ENCODE assay signal across 8 mouse cellular contexts in genomic region chr10:58447280-58447781, GRCm38 (mm10). TPM values are rescaled to one million over a fixed set of nuclear protein-coding genes. Genes with fewer than 3 reads are reported as not detected.
DNase-seq lines count a peak whose midpoint lies in the region; ATAC-seq and TF ChIP-seq lines count a peak whose summit lies in the region.

No protein-coding gene starts in this region.

- H3K27ac ChIP-seq in layer of hippocampus, adult 2 months = peak overlapping the region; percentile 99
- peak overlapping the region; percentile 91 for H3K27ac ChIP-seq in limb, embryonic 11.5 days (replicated peaks; ENCODE audit: low read depth, low read length)
- H3K27ac ChIP-seq in midbrain, postnatal 0 days (ENCODE audit: low read depth, low read length) = peak overlapping the region; percentile 96

- H3K9me3 ChIP-seq in limb, embryonic 11.5 days (ENCODE audit: control insufficient read depth, low read length) = no peaks in the 10 kb centered on the region
- no peaks in the 10 kb centered on the region for H3K9me3 ChIP-seq in midbrain, postnatal 0 days (ENCODE audit: low read length)

- no peak for DNase-seq in layer of hippocampus, adult 2 months (ENCODE audit: low spot score in 2 of 2)
- DNase-seq in layer of hippocampus, adult 9-10 months (ENCODE audit: low spot score) = no peak
- DNase-seq in MEL-GATA-1-ER (ENCODE audit: extremely low read depth, low read depth) = peak; percentile 40
- DNase-seq in limb, embryonic 11.5 days (ENCODE audit: low spot score) = no peak
- peak; percentile 13 for DNase-seq in midbrain, postnatal 0 days (ENCODE audit: low spot score)
- DNase-seq in adrenal gland, postnatal 25 days = no peak
- DNase-seq in left cerebral cortex, adult 18-20 months (ENCODE audit: low spot score in 2 of 2) = no peak

- H3K4me2 ChIP-seq in limb, embryonic 11.5 days (ENCODE audit: low read depth, severe bottlenecking) = peak overlapping the region; percentile 49
- peak overlapping the region; percentile 58 for H3K4me2 ChIP-seq in midbrain, postnatal 0 days (ENCODE audit: low read depth, low read length, poor library complexity, severe bottlenecking)

- no peaks in the 10 kb centered on the region for H3K36me3 ChIP-seq in limb, embryonic 11.5 days (ENCODE audit: control insufficient read depth, insufficient read depth, low read length)
- H3K36me3 ChIP-seq in midbrain, postnatal 0 days (ENCODE audit: insufficient read depth, low read length) = no peaks in the 10 kb centered on the region

- TF ChIP-seq CTCF in layer of hippocampus, adult 2 months (conservative IDR thresholded peaks at IDR 0.05) = no peak
- TF ChIP-seq CTCF in midbrain, postnatal 0 days (IDR thresholded peaks at IDR 0.05) = no peak; the same call in 1 of the 2 replicates

- peak overlapping the region; percentile 95 for H3K4me3 ChIP-seq in layer of hippocampus, adult 2 months
- H3K4me3 ChIP-seq in limb, embryonic 11.5 days (ENCODE audit: low read depth, low read length) = peak overlapping the region; percentile 98
- peak overlapping the region; percentile 90 for H3K4me3 ChIP-seq in midbrain, postnatal 0 days (ENCODE audit: low read depth, low read length)

- peak; percentile 23 for ATAC-seq in erythroid progenitor cell, adult 5-6 weeks (replicated peaks; ENCODE audit: low FRiP score, poor library complexity, severe bottlenecking)
- ATAC-seq in limb, embryonic 11.5 days (ENCODE audit: insufficient number of reproducible peaks, low FRiP score, low TSS enrichment, low read depth) = 0 out of 2 replicates have a peak, but pooled peaks have one; percentile 41
- ATAC-seq in midbrain, postnatal 0 days (ENCODE audit: low FRiP score) = peak; percentile 51; the same call in 1 of the 2 replicates

- WGBS in limb, embryonic 11.5 days = 1% methylated on average over 31 of the region's 32 CpGs
- under 1% methylated on average over 30 of the region's 32 CpGs for WGBS in midbrain, postnatal 0 days

- peak overlapping the region; percentile 94 for H3K9ac ChIP-seq in limb, embryonic 11.5 days (ENCODE audit: low read length)
- peak overlapping the region; percentile 95 for H3K9ac ChIP-seq in midbrain, postnatal 0 days (replicated peaks; ENCODE audit: low read length, poor library complexity, severe bottlenecking)

- H3K27me3 ChIP-seq in limb, embryonic 11.5 days (ENCODE audit: control insufficient read depth, insufficient read depth, low read length) = no peaks in the 10 kb centered on the region
- no peaks in the 10 kb centered on the region for H3K27me3 ChIP-seq in midbrain, postnatal 0 days (ENCODE audit: insufficient read depth, low read length)

- no peaks in the 10 kb centered on the region for H3K4me1 ChIP-seq in limb, embryonic 11.5 days (ENCODE audit: control insufficient read depth, insufficient read depth, low read length)
- H3K4me1 ChIP-seq in midbrain, postnatal 0 days (ENCODE audit: insufficient read depth, low read length) = no peaks in the 10 kb centered on the region

RNA-seq across cellular contexts. Expression of gene Ranbp2, which starts 0.6 kb away (rescaled TPM):
- total RNA-seq in layer of hippocampus, adult 2 months (2021) = 10 to 100 TPM; 78.2 to 81.5 TPM
- total RNA-seq in erythroid progenitor cell, adult 5-6 weeks (2015; ENCODE audit: low replicate concordance) = 126 and 148 TPM in 2 replicates
- 169 and 178 TPM in 2 replicates for total RNA-seq in erythroid progenitor cell, adult 5-6 weeks (2017; ENCODE audit: low replicate concordance)
- 32.0 and 34.3 TPM in 2 replicates for polyA plus RNA-seq in limb, embryonic 11.5 days (2014; fragmentation: Nextera tagmentation; extraction: Ambion mirVana)
- total RNA-seq in midbrain, postnatal 0 days (2014; rRNA removed) = 40.0 and 49.7 TPM in 2 replicates
- 9.6 and 12.5 TPM in 2 replicates for polyA plus RNA-seq in midbrain, postnatal 0 days (2015; fragmentation: Nextera tagmentation; extraction: Ambion mirVana)
- 69.2 and 73.2 TPM in 2 replicates for total RNA-seq in adrenal gland, postnatal 25 days (2021)
- total RNA-seq in left cerebral cortex, adult 18-20 months (2021) = 10 to 100 TPM; 85.6 to 98.6 TPM

RNA-seq across cellular contexts. Expression of gene Ccdc138, which starts 50.4 kb away (rescaled TPM):
- 1 to 10 TPM; 4.2 to 5.1 TPM for total RNA-seq in layer of hippocampus, adult 2 months (2021)
- 9.0 and 14.7 TPM in 2 replicates for total RNA-seq in erythroid progenitor cell, adult 5-6 weeks (2015; ENCODE audit: low replicate concordance)
- 6.4 and 7.3 TPM in 2 replicates for total RNA-seq in erythroid progenitor cell, adult 5-6 weeks (2017; ENCODE audit: low replicate concordance)
- polyA plus RNA-seq in limb, embryonic 11.5 days (2014; fragmentation: Nextera tagmentation; extraction: Ambion mirVana) = 9.2 and 9.5 TPM in 2 replicates
- total RNA-seq in midbrain, postnatal 0 days (2014; rRNA removed) = 2.9 and 5.1 TPM in 2 replicates
- 6.0 and 7.4 TPM in 2 replicates for polyA plus RNA-seq in midbrain, postnatal 0 days (2015; fragmentation: Nextera tagmentation; extraction: Ambion mirVana)
- 4.7 and 4.9 TPM in 2 replicates for total RNA-seq in adrenal gland, postnatal 25 days (2021)
- total RNA-seq in left cerebral cortex, adult 18-20 months (2021) = 1 to 10 TPM; 3.9 TPM

Comparison
In these comparisons a context has a peak if more than half of its experiments do, and no peak if none do; other contexts are left out.
1. DNase-seq: peak in MEL-GATA-1-ER (single experiment) and midbrain, postnatal 0 days (single experiment); none in layer of hippocampus, adult 2 months (0 of 2), layer of hippocampus, adult 9-10 months (single experiment), limb, embryonic 11.5 days (single experiment), adrenal gland, postnatal 25 days (single experiment) and left cerebral cortex, adult 18-20 months (0 of 2).
2. Peak in every context shown above with its lines, with median percentiles within 50 percentile points of each other: H3K27ac ChIP-seq, H3K4me3 ChIP-seq and ATAC-seq.